Mouse (Mus musculus) ovary, adult 18-20 months (tissue): ENCODE results near the gene Btg1.

ENCODE experiments used
- DNase-seq: peaks from one replicate; pipeline ENCODE4 v3.0.0; 2022; ENCODE audit warnings: low spot score, mixed read lengths

The Btg1 gene

DNA sequence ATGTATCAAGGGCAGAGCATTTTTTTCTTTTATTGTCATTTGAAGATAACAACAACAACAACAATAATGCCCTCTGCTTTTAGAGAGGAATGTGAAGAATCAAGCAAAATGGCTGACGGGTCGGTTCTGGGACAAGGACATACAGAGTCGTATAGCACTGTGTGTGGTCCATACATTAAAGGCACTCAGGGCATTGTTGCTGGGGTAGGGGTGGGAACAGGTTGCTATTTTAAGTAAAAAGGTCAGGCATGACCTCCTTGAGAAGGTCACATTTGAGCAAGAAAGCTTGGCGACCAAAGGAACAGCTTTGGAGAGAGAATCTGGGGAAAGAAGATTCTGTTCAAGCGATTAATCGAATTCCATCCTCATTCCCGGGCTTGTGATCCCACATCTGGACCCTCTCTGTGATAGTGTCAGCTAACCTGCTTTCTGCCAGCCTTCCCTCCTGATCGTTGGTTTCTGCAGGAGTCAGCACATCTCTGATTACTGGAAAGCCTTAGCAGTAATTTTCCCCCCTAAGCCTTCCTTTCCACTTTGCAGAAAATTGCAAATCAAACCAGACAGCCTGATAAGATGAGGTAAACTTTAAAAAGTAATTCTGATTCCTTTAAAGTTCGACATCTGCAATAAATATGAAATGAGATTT lies 14.4 kb downstream of the Btg1 start:
- no peak for DNase-seq

DNA sequence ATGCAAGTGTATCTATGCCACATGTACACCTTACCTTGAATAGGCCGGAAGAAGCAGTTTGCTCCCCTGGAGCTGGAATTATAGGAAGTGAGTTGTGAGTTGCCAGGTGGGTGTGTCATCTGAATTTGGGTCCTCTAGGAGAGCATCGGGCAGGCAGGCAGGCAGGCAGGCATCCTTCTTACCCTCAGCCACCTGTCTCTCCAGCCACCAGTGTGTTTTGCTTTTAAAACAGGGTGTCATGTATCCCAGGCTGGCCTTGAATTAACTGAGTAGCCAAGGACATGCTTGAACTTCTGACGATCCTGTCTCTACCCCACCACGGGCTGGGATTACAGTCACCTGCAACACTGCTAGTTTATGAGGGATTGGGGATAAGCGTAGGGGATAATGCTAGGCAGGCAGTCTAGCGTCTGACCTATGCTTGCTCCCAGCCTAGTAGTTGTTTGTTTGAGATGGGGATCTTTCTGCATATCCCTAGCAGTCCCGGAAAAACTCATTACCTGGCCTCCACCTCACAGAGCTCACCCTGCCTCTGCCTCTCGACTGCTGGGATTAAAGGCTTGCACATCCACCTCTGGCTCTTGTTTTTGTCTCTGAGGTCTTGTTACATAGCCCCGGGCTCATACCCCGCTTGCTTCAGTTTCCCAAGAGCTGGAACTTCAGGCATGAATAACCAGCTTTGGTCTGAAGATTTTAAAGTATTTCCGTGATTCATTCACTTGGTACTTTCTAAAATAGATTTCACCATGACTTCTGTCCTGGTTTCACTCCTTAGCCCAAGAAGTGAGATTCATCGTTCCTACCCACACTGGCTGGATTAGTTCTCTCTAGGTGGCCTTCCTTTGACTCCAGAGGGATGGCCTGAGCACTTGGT lies 15.7 kb downstream of the Btg1 start:
- no peak for DNase-seq

DNA sequence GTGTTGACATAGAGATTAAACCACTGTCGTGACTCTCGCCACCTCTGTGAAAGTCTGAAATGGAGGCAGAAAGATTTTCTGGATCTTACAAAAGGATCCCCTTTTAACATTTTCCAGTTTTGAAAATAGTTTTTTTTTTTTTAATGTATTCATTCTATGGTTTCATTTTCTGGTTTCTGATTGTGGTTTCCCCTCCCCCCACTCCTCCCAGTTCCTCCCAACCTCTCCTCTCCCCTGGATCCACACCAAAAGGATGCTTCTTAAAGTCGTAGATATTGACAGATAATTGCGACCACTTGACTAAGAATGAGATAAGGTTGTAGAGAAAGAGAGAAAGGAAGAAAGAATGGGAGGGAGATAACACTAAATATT lies 16.3 kb downstream of the Btg1 start:
- no peak for DNase-seq

DNA sequence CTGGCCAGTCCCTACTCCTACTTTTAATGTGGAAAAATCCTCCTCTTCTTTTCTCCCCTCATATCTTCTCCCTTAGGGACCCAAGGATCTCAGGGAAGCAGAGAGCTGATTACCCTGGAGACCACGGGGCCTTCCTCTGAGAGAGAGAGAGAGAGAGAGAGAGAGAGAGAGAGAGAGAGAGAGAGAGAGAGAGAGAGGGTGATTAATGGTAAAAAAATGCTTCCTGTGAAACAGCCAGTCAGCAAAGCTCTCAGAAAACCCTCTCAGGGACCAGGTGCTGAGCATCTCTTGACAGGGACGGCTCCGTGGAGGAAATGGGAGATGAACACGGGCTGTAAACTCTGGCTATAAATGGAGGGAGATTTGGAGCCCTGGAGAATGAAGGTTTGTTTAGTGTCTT lies 18.7 kb downstream of the Btg1 start:
- no peak for DNase-seq

DNA sequence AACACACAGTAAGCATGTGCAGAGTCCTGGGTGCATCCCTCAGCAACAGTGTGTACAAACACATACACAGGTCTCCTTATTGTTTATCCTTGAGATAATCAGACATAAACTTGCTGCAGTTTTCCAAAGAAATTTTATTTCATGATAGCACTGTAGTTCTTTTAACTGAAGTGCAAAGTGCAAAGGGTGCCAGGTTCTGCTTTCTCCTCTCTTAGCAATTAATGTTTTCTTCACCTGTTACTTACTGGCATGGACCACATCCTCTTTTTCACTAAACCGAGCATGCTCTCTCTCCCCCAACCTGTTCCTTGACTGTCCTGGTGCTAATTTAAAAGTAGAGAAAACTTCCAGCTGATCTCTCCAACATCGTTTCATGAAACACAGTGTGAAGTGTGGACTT lies 21.7 kb downstream of the Btg1 start:
- no peak for DNase-seq

GRCm38 (mm10) chr10:96642014-96642413 lies 25.2 kb downstream of the Btg1 start:
- DNase-seq: no peak

DNA sequence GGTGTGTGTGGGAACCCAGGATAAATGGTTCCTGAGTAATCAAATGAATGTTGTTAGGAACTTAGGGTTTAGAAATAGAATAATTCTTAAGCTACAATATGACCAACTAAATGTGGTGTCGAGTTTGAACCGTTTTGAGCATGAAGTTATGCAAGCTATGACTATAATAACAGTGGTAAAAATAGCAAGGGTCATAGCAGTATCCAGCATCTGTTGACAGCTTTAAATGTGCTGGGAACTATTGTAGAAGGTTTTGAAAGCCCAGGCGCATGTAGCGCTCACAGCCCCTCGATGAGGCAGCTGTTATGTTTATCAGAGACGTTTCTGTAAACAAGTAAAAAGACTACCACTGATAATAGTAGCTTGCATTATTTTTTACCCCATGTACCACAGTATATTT lies 25.9 kb downstream of the Btg1 start:
- no peak for DNase-seq

- no peak for DNase-seq
These were observed 28.4 kb downstream of the Btg1 start for GRCm38 (mm10) chr10:96645183-96645582.

DNA sequence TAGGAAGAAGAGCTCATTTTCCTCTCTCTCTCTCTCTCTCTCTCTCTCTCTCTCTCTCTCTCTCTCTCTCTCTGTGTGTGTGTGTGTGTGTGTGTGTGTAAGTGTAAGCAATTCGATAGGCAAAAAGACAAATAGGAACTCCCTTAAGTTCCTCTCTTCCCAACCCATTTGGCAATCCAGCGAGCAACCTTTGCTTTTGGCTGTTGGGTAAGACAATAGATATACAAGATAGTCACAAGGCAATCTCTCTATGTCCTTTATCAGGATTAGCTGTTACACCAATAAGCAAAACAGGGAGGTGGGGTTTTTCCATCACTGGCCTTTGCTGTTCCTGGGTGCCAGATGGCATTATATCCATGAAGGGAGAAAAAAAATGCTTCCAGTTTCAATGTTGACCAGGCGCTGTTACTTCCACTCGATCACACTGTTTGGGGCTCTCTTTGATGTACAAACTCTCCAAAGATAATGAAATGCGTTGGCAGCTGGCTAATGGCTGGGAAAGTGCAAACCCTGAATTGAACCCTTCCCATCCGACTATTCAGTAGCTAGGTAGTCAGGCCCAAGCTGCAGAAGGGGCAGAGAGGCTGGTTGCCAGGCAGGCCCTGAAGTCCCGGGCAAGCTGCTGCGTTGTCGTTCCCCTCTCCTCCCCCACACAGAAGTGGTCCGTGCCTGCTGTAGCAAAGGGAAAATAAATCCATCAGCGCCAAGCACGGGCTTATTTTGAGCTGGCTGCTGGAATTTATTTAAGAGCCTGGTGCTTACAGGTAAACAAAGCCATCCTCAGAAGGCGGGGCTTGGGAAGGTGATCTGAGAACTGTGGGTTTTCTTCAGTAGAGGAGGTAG lies 29.4 kb downstream of the Btg1 start:
- DNase-seq: no peak

DNA sequence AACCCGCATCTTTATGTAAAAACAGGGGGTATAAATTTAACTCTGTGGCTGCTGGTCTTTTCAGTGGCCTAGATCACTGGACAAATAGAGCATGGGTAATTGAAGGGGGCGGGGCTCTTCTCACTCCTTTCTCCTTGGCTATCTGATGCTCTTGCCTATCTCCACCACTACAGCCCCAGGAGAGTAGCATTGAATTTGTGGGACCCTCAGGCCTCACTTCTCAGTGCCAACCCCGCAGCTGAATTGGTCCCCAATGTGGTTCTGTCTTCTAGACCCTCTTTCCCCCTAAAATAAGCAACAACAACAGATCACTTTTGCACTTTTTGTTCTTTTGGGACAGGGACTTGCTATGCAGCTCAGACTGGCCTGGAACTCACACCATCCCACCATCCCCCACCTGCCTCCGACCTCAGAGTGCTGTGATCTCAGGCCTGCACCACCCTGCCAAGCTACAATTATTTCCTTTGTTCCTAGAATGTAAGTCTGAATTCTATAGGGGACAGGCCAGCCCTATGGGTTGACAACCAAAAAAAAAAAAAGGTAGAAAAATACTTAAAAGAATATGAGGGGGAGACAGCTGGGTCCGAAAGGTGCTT lies 30.2 kb downstream of the Btg1 start:
- DNase-seq: no peak

DNA sequence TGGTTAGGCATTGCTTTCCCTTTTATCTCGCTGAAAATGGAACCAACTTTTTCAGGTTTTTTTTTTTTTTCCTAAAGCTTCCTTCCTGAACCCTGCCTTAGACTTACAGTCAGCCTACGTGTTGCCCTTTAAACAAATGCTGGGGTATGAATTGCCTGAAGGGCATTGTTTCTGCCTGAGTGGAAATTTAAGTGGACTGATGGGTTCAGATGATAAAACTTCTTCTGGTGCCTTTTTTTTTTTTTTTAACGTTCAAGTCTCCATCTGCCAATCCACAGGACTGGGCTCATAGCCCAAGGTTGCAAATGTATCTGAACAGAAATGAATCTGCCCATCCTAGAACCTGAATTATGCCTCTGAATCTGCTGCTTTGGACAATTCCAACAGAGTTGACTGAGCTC lies 31.4 kb downstream of the Btg1 start:
- DNase-seq: no peak

GRCm38 (mm10) chr10:96649524-96649923 lies 32.7 kb downstream of the Btg1 start:
- DNase-seq: no peak

DNA sequence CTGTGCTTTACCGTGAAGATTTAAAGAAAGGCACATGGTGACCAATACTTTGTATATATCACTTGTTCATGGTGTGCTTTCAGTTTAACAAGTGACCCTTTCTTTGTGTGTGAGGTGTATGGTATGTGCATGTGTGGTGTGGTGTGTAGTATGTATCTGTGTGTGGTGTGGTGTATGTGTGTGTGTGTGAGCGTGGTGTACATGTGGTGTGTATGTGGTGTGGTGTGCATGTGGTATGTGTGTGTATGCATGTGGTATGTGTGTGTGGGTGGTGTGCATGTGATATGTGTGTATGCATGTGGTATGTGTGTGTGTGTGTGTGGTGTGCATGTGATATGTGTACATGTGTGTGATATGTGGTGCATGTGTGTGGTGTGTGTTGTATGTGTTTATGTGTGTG lies 35.6 kb downstream of the Btg1 start:
- DNase-seq: no peak

GRCm38 (mm10) chr10:96653030-96653429 lies 36.2 kb downstream of the Btg1 start:
- no peak for DNase-seq

DNA sequence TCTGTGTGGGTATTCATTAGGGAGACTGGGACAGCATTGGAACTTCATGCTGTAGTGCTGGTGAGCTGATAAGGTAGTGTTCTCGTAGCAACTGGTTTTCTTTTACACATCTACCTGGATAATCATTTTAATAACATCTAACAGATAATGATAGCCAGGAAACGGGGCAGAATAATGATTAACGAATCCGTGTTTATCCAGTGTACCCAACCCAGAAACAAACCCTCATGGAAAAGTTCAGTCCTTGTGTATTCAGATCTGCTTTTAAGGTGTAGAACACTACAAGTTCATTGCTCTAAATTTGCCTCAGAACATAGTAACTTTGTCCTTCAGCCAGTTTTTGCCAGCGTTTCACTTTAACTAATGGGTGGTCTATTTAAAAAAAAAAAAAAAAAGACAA lies 37.3 kb downstream of the Btg1 start:
- DNase-seq: no peak

DNA sequence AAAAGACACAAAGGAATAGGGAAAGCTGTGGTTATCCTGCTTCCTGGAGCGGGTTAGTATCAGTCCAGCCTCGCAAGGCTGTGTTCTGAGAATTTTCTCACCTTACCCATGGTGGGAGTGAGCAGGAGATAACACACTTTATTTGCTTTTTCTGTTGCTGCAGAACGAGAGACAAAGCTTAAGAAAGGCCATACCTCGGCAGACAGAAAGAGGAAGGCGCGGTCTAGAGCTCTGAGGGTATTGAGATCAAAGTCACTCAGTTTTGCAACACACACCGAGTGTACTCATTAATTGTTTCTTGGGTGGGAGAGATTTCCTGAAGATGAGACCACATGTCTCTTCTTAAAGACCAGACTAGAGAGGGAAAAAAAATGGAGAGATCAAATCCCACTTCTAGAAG lies 37.8 kb downstream of the Btg1 start:
- no peak for DNase-seq

DNA sequence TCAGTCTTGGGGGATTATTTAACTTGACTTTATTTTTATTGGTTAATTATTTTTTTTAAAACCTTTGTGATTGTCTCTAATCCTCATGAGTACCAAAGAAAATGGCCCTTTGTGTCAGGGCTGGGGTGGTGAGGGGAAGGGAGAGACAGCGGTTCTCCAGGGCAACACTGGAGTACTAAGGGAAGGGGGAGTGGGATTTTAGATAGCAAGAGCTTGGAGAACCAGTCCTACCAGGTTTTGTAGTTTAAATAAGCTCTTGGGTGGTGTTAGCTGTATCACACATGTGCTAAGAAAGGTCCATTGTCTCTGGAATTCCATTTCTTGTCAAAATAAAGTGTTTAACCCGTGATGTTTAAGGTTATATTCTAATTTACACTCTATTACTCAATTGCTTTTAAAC lies 38.3 kb downstream of the Btg1 start:
- DNase-seq: no peak

DNA sequence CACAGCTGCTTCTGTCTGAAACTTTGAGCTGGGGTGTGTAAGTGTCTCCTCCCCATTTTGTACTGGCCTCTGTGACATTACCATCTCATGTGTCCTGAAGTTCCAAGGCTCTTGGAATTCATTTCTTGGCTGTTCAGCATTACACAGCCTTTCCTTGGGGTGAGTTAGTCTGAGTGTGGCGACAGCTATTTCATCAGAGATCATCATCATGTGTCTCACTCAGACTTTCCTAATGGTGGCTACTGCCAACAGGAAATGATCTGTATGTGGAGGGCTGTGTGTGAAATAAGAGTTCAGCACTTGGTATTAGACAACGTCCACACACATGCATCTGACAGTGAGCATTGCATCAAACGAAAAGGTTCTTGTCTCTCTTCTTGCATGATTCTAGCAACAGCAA lies 39.4 kb downstream of the Btg1 start:
- no peak for DNase-seq

DNA sequence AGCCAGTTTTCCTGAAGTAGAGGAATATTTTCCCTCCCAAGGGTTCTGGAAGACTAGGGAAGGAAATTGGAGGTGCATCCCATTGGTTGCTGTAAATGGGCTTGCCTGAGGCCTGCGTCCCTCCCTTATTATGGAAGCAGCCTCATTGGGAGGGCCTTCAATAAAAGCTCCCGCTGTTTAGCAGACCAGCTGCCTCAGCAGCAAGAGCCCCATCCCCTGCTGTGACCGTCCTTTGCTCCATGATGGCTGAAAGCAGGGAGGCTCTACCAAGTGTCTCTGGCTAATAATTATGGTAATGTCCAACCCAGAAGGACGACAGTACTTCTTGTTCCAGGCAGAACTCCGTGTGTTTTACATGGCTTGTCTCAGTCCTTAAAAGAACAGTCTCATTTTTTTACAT lies 42.1 kb downstream of the Btg1 start:
- DNase-seq: no peak

GRCm38 (mm10) chr10:96660280-96660985 lies 43.6 kb downstream of the Btg1 start:
- no peak for DNase-seq

- DNase-seq: no peak
These were observed 46.2 kb downstream of the Btg1 start for GRCm38 (mm10) chr10:96662976-96663375.
